Mouse (Mus musculus) ovary, postnatal 10 days (tissue): Measurements from ENCODE around the gene Acbd3.
A peak's percentile ranks its signal among the peaks of the same experiment; 100 is the strongest.

Experiments used
- DNase-seq: peaks from one replicate; pipeline ENCODE4 v3.0.0; 2022; ENCODE audit warnings: low spot score

The Acbd3 gene

DNA sequence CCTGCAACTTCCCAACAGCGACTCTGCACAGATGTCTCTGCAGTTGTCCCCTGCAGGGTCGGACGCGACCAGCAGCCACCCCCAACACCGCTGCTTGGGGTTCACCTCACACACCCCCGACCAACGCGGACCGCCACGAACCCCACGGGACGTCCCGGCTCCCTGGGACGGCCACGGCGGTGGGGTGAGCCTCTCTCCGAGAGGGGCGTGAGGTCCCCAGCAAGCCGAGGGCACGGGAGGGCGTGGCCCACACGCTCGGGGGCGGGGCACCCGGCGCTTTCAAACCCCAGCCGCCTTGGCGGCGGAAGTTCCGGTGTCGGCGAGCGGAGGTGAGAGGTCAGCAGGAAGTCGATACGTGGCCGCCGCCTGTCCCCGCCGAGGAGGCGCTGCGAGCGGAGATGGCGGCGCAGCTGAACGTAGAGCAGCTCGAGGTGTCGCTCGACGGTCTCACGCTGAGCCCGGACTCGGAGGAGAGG lies at the start of gene Acbd3:
Gene Acbd3 (plus strand): TSS at position 340 of the 476 bp plus-strand sequence.
- DNase-seq = peak; percentile 87

DNA sequence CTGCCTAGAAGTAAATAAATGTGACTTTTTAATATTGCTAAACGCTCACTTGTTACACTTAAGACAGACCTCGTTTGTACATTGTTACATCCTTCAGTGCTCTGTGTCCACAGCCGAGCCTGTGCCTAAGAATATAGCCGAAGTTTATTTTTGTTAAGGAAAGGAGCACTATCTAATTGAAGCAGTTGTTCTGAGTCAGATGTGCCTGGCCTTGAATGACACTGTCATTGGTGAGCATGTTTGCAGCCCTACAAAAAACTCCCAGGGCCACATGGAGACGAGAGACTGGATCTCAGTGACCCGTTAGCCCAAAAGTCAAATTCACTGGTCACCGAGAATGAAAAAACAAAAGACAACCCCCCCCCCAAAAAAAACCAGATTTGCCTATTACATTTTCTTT lies 34.6 kb upstream of the Acbd3 start:
- no peak for DNase-seq

DNA sequence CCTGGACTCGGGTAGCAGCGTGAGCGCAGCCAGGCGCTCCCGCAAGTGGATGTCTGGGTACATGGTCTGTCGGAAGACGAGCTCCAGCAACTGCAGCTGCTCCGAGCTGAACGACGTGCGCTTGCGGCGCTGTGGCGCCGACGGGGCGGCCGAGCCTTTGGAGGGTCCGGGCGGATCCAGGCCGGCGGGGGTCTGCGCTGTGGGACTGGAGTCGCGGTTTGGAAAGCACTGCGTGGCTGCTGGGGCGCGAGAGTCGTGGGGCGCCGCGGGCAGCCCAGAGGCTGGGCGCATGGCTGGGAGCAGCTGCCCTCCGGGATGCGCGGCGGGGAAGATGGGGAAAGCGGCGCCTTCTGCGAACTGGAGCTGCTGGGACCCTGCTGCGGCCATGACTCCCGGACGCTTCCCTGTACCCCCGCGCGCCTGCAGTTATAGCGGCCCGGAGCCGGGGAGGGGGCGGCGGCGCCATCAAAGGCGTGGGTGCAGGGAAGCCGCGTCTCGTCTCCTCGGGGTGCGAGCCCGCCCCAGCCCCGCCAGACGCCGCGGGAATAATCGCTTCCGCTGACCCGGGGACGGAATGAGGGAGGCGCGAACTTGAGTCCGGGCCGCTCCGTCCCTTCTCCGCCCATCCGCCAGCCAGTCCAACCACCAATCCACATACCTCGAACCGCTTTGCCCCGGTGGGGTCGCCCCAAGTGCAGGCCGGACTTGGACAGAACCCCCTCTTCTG lies 29.1 kb upstream of the Acbd3 start, which contains the start of gene Mixl1:
Gene Mixl1 (minus strand): TSS at position 409 of the 727 bp plus-strand sequence.
- no peak for DNase-seq

DNA sequence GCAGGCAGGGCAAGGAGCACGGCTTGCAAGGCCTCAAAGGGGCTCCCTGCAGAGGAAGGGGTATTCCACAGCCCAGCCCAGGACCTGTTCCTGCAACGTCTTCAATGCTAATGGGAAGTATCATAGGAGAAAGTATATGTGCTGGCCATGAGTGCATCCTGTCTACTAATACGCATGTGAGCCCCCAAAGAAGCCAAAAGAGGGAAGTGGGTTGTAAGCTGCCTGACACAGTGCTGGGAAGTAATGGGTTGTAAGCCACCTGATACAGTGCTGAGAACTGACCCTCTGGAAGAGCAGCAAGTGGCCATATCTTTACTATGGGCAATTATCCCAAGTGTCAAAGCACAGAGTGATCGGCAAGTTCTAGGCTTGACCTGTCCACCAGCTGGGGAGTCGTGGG lies 27.8 kb upstream of the Acbd3 start:
- DNase-seq = no peak

DNA sequence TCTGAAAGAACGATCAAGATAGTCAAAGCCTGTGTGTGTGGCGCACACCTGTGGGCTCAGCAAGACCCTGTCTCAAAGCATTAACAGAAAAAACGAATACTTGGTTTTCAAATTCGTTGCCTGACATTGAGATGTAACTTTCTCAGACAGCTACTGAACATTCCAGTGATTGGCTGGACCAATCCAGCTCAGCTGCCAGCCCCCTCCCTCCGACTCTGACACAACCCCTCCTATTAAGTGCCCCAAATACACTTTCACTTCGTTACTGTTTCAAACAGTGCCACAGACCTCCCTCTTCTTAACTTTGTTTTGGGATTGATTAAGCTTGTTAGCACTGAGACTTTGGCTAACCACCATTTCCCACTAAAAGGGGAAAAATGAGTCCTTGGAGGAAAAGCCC lies 22.4 kb upstream of the Acbd3 start:
- DNase-seq = no peak

DNA sequence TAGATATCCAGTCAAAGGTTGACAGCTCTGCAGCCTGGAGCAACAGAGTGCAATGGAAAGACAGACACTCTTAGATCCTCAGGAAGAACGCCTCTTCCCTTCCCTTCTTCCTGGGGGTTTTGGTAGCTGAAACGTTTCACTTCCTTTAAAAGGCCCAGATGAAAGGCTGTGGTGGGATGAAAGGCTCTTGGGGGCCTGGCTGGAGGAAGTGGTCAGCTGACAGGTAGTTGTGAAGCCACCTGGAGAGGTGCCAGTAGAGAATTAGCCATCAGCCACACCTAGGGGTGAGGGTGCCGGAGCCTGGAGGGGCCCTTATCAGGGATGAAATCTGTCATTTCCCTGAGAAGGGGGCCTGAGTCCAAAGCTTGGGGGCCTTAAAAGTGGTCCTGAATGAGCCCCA lies 18.5 kb upstream of the Acbd3 start:
- no peak for DNase-seq

DNA sequence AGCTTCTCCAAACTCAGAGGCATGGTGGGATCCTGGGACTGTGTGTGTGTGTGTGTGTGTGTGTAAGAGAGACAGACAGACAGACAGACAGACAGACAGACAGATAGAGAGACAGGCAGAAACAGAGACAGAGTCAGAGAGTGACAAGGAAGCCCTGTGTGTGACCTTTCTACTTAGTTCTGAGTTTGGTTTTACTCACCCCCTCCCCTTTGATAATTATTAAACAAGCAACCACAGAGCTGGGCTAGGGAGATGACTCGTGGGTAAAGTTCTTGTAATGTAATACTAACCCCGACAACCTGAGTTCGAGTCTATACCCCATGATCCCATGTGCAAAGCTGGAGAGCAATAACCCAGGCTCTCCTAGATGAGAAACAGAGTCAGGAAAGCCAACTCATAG lies 18.0 kb upstream of the Acbd3 start:
- DNase-seq = no peak

DNA sequence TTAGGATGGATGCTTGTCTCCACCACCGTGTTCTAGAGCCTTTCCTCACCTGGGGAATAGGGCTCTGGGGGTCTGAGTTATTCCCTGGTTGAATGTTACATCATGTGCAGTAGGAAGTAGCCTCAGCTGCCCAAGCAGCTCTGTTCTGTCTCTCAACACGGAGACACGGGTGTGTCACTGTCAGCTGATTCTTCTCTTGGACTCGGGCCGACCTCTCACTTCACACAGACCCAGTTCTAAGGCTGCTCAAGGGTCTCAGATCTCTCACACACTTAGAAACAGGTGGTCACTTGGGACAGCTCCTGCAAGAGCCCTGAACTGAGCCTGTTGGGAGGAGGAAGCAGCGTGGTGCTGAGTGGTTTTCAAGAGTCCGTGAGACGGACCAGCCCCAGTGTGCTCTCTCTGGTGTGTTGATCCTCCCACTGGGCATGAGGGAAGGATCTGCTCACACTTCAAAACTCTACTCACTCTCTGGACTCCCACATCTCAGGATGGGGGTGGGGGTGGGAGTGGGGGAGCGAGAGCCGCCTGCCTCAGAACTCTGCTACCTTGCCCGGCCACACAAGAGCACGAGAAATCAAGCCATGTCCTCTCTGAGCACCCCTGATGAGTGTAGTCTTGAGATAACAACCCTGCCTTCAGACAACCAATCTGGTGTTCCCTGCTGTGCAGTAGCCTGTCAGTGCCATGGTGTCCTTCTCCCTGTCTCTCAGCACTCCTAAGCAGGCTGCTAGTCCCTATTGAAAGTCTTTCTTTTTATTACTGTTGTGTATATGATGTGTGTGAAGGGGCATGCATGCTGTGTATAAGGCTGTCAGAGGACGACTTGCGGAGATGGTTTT lies 16.7 kb upstream of the Acbd3 start:
- DNase-seq = no peak

DNA sequence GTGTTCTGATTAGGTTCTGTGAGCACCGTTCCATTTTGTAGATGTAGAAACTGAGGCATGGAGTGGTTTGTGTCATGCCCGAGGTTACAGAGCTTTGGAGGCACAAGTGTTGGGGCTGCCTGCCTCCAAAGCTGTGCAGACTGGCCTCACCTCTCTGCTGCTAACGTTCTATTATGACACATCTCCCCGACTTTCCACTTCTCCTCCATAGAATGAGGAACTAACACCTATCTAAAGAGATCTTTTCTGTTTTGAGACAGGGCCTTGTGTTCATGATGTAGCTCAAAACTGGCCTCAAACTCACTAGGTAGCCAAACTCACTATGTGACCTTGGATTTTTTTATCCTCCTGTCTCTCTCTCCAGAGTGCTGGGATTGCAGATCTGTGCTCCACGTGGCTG lies 7.1 kb upstream of the Acbd3 start:
- no peak for DNase-seq

DNA sequence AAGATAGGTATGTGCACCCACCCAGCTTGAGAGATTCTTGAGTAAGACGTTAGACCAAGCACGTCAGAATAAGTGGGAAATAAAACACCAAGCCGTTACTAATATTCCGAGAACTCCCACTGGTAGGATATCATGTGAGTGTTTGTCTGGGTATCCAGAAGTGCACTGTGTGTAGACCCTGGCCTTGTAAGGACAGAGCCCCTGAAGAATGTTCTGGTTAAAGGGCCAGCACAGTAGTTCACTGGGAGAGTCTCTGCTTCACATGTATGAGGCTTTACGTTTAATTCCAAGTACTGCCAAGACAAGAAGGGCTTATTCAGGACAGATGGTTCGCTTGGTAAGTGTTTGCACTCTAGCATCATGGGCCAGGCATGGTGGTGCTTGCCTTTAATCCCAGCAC lies 6.4 kb upstream of the Acbd3 start:
- no peak for DNase-seq

DNA sequence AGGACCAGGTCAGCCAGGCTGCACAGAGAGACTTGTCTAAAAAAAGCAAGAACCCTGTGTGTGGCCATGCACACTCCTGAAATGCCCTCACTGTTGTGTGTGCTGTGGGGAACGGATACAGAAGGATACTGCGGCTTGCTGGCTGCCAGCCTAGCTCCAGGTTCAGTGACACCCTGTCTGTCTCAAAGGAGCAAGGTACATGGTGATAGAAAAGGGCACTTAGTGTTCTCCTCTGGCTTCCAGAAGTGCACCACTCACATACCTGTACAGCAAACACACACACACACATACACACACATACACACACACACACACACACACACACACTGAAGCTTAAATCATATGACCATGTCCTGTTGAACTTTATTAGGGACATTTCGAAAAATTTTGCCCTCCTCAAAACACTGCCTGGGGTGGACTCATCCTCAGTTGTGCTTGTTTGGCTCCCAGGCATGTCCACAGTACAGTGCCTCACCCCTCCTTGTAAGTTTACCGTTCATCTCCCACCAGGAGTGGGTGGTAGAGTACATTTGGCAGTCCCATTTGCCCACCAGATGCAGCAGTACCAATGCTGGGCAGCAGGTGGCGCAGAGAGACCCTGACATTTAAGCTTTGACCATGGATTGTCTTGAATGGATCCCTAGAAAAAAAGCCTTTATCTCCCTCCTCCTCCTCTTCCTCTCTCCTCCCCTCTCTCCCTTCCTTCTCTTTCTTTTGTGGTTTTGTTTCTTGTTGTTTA lies 5.7 kb upstream of the Acbd3 start:
- DNase-seq = peak; percentile 85

DNA sequence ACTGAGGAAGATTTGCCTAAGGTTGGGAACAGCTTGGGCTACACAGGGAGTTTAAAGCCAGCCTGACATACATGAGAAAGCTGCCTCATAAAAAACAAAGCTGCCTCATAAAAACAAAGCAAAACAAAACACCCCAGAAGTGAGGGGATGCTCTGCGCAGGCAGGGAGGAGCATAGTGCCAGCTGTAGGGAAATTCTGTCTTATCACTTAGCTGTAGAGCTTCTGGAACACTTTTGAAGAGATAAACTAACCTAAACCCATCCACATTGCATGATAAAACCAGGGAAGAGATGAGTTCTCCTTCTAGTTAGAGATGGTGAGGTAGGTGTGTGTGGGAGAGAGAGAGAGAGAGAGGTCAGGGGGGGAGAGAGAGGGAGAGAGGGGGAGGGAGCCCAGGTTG lies 3.2 kb upstream of the Acbd3 start:
- DNase-seq = no peak

DNA sequence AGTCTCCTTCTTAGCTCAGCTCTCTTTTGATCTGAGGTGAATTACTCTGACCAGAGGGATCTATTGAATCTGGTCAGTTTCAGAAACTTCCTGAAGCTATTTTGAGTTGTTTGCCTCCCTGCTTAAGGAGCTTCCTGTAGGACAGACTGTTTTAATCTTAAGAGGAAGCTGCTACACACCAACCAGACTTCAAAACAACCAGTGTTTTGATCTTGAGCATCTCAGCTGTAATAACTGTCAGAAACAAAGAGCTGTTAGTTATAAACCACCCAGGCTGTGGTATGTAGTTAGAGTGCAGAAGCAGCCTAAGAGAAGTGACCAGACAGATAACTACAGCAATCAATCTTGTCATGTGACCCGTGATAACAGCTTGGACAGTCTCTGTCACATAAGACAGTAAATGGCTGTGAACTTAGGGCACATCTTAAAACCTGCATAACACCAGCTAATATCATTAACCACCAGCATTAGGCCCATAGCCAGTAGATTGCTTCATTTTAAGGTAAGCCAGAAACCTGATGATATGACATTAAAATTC lies 2.1 kb upstream of the Acbd3 start:
- no peak for DNase-seq

DNA sequence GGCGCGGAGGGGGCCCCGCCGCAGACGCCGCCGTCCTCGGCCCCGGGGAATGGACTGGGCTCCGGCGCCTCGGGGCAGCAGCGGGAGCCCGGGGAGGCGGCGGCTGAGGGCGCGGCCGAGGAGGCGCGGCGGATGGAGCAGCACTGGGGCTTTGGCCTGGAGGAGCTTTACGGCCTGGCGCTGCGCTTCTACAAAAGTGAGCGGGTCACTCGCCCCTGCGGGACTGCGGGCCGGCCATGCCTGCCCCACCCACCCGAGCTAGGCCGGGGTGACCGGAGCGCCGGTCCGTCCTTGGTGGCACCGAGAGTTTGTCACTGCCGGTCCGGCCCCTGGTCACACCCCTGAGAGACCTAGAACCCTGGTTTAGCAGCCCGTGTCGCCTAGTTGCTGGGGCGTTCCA lies 340 bp downstream of the Acbd3 start:
- no peak for DNase-seq

DNA sequence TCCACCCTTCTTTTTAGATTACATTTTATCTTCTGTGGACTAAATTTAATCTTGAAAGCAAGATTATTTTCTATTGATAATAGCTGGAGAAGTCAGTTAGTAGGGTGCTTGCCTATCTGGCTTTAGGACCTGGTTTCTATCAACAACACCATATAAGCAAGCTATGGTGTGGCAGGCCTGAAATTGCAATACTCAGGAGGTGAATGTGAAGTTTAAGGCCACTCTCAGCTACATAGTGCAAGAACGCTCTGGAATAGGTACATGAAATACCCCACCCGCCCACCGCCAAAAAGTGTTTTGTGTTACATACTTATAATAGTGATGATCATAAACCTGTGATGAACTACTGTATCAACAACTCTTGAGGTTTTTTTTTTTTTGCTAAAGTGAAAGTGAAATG lies 3.4 kb downstream of the Acbd3 start:
- DNase-seq = no peak

DNA sequence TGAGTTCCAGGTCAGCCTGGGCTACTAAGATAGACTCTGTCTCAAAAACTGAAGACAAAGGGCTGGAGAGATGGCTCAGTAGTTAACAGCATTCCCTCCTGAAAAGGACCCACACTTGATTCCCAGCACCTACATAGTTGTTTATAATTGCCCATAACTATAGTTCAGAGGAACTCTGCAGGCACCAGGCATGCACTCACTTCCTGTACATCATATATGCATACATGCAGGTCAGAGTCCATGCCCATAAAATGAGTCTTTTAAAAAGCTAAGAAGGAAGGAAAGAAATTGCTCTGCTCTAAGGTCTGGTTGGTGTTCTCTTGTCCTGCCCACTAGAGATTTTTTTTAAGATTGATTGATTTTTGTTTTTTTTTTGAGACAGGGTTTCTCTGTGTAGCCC lies 22.0 kb downstream of the Acbd3 start:
- no peak for DNase-seq

DNA sequence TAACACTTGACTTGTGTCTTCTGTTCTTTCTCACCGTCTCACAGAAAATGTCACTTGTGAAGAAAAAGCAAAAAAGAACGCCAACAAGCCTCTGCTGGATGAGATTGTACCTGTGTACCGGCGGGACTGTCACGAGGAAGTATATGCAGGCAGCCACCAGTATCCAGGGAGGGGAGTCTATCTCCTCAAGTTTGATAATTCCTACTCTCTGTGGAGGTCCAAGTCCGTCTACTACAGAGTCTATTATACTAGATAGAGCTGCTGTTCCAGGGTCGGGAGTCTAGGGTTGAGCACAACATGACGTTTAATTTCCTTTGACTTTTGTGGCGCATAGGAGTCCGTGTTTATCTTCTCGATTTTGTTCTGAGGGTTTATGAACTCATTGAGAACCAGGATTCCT lies 26.3 kb downstream of the Acbd3 start:
- DNase-seq = no peak

DNA sequence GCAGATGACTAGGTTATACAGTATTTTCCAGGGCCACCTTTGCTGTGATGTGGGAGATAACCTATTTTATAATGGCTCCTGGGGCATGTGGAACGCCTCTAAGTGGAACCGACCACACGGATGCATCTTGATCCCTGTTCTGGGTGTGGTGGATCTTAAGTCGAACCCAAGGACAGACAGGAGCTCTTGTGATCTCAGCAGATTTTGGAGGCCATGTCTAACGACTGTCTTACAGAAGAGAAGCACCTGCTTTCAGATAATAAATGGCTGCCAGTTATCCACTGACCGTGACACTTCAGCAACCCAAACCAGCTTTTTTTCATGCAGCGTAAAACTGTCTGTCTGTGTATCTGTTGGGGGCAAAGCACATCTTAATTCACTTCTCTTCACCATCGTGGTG lies 28.5 kb downstream of the Acbd3 start:
- DNase-seq = no peak

DNA sequence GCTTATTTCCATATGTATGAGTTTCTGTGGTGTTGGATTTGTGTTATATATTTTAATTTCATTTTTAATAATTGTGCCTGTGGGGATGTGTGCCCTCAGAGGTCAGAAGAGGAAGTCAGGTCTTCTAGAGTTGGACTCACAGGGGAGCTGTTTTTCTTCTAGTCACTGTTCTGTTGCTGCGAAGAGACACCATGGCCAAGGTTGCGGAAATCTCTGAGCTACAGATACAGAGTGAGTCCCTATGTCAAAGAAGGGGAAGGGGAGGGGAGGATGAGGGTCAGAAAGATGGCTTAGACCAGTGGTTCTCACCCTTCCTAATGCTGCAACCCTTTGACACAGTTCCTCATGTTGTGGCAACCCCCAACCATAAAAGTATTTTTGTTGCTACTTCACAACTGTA lies 30.9 kb downstream of the Acbd3 start:
- DNase-seq = no peak

DNA sequence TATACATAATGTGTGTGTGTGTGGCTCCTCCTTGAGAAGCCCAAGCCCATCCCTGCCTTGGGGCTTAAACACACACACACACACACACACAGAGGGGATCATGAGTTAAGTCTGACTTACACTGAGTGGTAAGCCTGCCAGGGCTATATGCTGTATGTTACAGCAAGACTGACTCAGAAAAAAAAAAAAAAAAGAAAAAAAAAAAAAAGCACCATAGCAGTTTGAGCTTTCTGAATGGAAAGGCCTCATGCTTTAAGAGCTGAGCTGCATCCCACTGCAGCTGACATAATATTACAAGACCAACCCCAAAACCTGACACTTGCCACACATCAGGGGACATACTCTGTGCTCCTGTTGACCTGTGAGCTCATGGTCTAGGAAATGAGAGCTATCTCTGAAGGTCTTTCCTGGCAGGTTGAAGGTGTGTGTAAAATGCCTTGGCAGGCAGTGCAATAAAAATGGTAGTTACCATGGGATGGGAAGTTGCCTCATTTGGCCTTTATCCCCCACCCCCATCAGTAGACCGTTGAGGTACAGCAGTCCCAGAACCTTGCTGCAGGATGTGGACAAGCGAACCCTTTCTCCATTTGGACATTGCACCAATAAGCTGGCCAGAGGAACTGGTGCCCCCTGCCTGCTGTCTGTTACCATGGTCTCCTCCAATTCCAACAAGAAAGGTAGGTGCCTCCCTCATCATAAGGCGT lies 31.6 kb downstream of the Acbd3 start:
- DNase-seq = no peak

DNA sequence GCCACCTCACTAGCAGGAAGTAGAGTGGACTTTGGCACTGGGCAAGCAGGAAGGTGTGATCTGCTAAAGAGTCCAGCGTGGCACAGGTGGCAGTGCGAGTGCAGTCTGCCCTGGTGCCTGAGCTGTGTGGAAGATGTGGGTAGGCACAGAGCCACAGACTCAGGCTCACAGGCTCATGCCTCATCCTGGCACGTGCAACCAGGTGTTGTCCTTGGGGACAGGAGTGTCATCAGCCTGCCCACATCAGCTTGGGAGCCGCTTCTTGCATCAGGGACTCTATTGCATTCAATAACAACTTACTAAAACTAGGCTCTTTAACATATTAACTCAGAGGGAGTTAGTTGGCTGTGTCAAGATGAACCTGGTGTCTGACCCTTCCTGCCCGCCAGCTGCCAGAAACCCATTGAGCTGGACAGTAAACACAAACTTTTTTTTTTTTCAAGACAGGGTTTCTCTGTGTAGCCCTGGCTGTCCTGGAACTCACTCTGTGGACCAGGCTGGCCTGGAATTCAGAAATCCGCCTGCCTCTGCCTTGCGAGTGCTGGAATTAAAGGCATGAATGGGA lies 32.2 kb downstream of the Acbd3 start:
- DNase-seq = no peak
